Mouse (Mus musculus) midbrain, embryonic 12.5 days (tissue): ENCODE data around the gene Prkag1. TPM values are rescaled to one million over a fixed set of nuclear protein-coding genes. Genes with fewer than 3 reads are reported as not detected.
A peak's percentile ranks its signal among the peaks of the same experiment; 100 is the strongest.

ENCODE experiments used
- ATAC-seq: fragments of 200-750 bp; cut with Nextera tagmentation; 2 replicates; pipeline ENCODE4 v1.8.0; 2017; ENCODE audit warnings: low read depth, moderate TSS enrichment, moderate library complexity; ENCODE audit not compliant: low FRiP score
- H3K27ac ChIP-seq: fragments of 300-500 bp; sonication (generic); replicated peaks from 2 replicates; pipeline ENCODE4 v1.5.1; 2016; ENCODE audit warnings: mild to moderate bottlenecking
- H3K27me3 ChIP-seq: fragments of 300-500 bp; sonication (generic); 2 replicates; pipeline ENCODE4 v1.6.1; 2016; ENCODE audit warnings: mild to moderate bottlenecking
- H3K36me3 ChIP-seq: fragments of 300-500 bp; sonication (generic); 2 replicates; pipeline ENCODE4 v1.6.1; 2016
- H3K4me1 ChIP-seq: fragments of 300-500 bp; sonication (generic); 2 replicates; pipeline ENCODE4 v1.6.1; 2016
- H3K4me2 ChIP-seq: fragments of 300-500 bp; sonication (generic); replicated peaks from 2 replicates; pipeline ENCODE4 v1.6.1; 2016; ENCODE audit warnings: mild to moderate bottlenecking, moderate library complexity
- H3K4me3 ChIP-seq: fragments of 300-500 bp; sonication (generic); 2 replicates; pipeline ENCODE4 v1.5.1; 2016; ENCODE audit warnings: mild to moderate bottlenecking
- H3K9ac ChIP-seq: fragments of 300-500 bp; sonication (generic); replicated peaks from 2 replicates; pipeline ENCODE4 v1.6.1; 2016; ENCODE audit warnings: mild to moderate bottlenecking, moderate library complexity
- H3K9me3 ChIP-seq: fragments of 300-500 bp; sonication (generic); 2 replicates; pipeline ENCODE4 v1.6.1; 2016; ENCODE audit warnings: mild to moderate bottlenecking
- WGBS: fragments of 180-500 bp; shearing (Covaris S2); methylation state at CpG from one replicate; pipeline ENCODE4 v1.1.7; 2016; 5-methylcytosine and 5-hydroxymethylcytosine counted together
- polyA plus RNA-seq: library from polyadenylated mRNA; unstranded; fragments of >200 nt; fragmentation: Nextera tagmentation; extraction: Ambion mirVana; gene quantifications from 2 replicates; pipeline ENCODE4 v1.2.1, GENCODE M21; 2016

Gene Prkag1
- polyA plus RNA-seq, 1 experiment from 2014 or later = 83.1 TPM

DNA sequence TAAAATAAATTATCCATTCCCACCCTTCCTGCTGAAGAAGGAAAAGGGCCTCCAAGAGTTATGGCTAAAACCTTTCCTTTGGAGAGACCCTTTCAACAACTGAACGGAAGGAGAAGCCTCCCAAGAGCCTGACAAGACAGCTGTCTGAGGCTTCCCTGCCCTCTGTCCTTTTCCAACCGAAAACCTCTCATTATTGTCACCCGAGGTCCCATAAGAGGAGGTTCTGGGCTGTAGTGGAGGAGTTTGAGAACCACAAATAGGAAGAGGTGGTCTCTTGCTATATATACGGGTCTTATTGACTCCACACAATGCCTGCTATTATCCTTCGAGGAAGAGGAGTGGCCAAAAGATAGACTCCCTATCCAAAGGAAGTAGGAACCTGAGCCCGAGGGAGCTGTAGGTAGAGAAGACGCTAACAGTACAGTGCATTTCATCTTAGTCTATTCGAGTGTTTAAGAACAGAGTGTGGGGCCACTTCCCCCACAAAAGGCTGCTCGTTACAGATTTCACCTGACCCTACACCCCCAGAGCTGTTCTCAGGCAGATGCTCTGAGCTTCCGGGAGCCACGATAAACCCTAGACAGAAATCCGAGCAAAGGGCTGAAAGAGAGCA, 59.4 kb downstream of the Prkag1 start:
- no peak for ATAC-seq
- H3K9me3 ChIP-seq = no peaks in the 10 kb centered on the region
- H3K27me3 ChIP-seq = peaks cover 94% of the 10 kb centered on the region
- no peaks in the 10 kb centered on the region for H3K36me3 ChIP-seq
- 5% methylated on average over 12 of the region's 12 CpGs for WGBS
- H3K4me1 ChIP-seq = peaks cover 24% of the 10 kb centered on the region
- H3K27ac ChIP-seq = no peak overlapping the region
- H3K4me2 ChIP-seq = peak overlapping the region; percentile 39; the same call in 1 of the 2 replicates
- no peak overlapping the region for H3K9ac ChIP-seq
- peak overlapping the region; percentile 28 for H3K4me3 ChIP-seq

DNA sequence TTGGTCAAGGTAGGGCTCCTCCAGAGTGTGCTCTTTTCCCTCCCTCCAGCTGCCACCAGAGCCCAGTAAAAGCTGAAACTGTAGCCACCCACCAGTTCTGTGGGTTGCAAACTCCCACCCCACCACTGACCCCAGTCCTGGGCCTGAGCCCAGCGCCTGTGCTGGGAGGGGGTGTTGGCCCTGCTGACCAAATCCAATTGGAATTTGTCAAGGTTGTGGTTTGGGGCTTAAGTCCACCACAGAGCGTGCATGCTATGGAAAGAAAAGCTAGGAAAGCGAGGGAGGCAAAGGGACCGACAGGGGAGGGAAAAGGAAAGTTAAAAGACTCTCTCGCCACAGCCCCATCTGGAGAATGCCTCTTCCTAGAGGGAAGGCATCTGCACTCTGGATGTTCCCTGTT, 63.1 kb downstream of the Prkag1 start:
- no peak overlapping the region for H3K9ac ChIP-seq
- H3K36me3 ChIP-seq = no peaks in the 10 kb centered on the region
- ATAC-seq = no peak
- WGBS = 23% methylated on average over 5 of the region's 5 CpGs
- H3K27ac ChIP-seq = no peak overlapping the region
- H3K27me3 ChIP-seq = peaks cover 84% of the 10 kb centered on the region
- H3K4me3 ChIP-seq = no peak overlapping the region
- H3K4me1 ChIP-seq = peaks cover 13% of the 10 kb centered on the region
- H3K4me2 ChIP-seq = no peak overlapping the region
- no peaks in the 10 kb centered on the region for H3K9me3 ChIP-seq

DNA sequence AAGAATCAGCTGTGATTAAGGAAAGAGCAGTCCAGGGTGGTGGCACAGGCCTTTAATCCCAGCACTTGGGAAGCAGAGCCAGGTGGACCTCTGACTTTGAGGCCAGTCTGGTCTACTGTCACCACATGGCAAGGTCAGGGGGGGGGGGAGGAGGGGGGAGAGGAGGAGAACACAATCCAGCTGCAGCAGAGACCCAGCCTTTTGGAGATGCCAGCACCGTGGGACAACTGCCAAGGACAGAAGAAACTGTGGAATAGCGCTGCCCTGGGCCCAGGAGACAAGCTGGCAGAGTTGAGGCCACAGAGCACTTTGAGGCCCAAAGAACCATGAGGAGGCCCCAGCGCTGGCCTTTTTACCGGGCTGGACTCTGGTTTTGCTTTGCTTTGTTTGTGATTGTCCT, 65.4 kb downstream of the Prkag1 start:
- Histone ChIP-seq H3K9ac (no peak overlapping the region), H3K4me1 (peaks cover 17% of the 10 kb centered on the region), H3K9me3 (no peaks in the 10 kb centered on the region), H3K27ac (no peak overlapping the region), H3K27me3 (peaks cover 61% of the 10 kb centered on the region), H3K4me3 (no peak overlapping the region), H3K36me3 (no peaks in the 10 kb centered on the region), H3K4me2 (no peak overlapping the region)
- 74% methylated on average over 4 of the region's 4 CpGs for WGBS
- no peak for ATAC-seq

Other genes starting within 250 kb of the Prkag1 start
- 15.6 and 17.2 TPM in 2 replicates for gene Adcy6, start 221.4 kb downstream of the Prkag1 start, polyA plus RNA-seq
- gene Cacnb3, start 200.7 kb downstream of the Prkag1 start, polyA plus RNA-seq = 86.2 and 99.6 TPM in 2 replicates
- gene Ddx23, start 168.6 kb downstream of the Prkag1 start, polyA plus RNA-seq = 24.4 and 29.3 TPM in 2 replicates
- gene Rnd1, start 154.1 kb downstream of the Prkag1 start, polyA plus RNA-seq = 8.0 and 8.3 TPM in 2 replicates
- 0.87 and 1.8 TPM in 2 replicates for gene Ccdc65, start 123.3 kb downstream of the Prkag1 start, polyA plus RNA-seq
- 5.7 and 9.2 TPM in 2 replicates for gene Fkbp11, start 103.3 kb downstream of the Prkag1 start, polyA plus RNA-seq
- gene Arf3, start 68.3 kb downstream of the Prkag1 start, polyA plus RNA-seq = 56.0 and 64.4 TPM in 2 replicates
- 0.14 and 0.34 TPM in 2 replicates for gene Wnt10b, start 53.4 kb downstream of the Prkag1 start, polyA plus RNA-seq
- 8.7 and 13.1 TPM in 2 replicates for gene Wnt1, start 41.7 kb downstream of the Prkag1 start, polyA plus RNA-seq
- gene Ddn, start 22.0 kb downstream of the Prkag1 start, polyA plus RNA-seq = 0.61 and 1.3 TPM in 2 replicates
- 13.4 and 13.8 TPM in 2 replicates for gene Kmt2d, start 39.7 kb upstream of the Prkag1 start, polyA plus RNA-seq
- gene Rhebl1, start 63.0 kb upstream of the Prkag1 start, polyA plus RNA-seq = 20.1 and 22.9 TPM in 2 replicates
- 0.56 and 0.66 TPM in 2 replicates for gene Dhh, start 67.0 kb upstream of the Prkag1 start, polyA plus RNA-seq
- 37.1 and 40.7 TPM in 2 replicates for gene Lmbr1l, start 86.7 kb upstream of the Prkag1 start, polyA plus RNA-seq
- 1,566 and 1,635 TPM in 2 replicates for gene Tuba1b, start 103.0 kb upstream of the Prkag1 start, polyA plus RNA-seq
- gene Gm49450, start 122.0 kb upstream of the Prkag1 start, polyA plus RNA-seq = not detected in 2 replicates
- gene Tuba1a, start 122.2 kb upstream of the Prkag1 start, polyA plus RNA-seq = 9,394 and 9,642 TPM in 2 replicates
- 73.7 and 79.3 TPM in 2 replicates for gene Tuba1c, start 198.4 kb upstream of the Prkag1 start, polyA plus RNA-seq
- 5.4 and 8.1 TPM in 2 replicates for gene Prph, start 223.7 kb upstream of the Prkag1 start, polyA plus RNA-seq
- gene Troap, start 243.1 kb upstream of the Prkag1 start, polyA plus RNA-seq = 33.2 and 38.3 TPM in 2 replicates